Mouse (Mus musculus) liver, embryonic 18 days (tissue): Measurements from ENCODE around the gene Gm11099. TPM values are rescaled to one million over a fixed set of nuclear protein-coding genes. Genes with fewer than 3 reads are reported as not detected.

ENCODE experiments used
- polyA plus RNA-seq: library from polyadenylated mRNA; depleted of rRNA; stranded (reverse); fragments of >200 nt; gene quantifications from 2 replicates; pipeline ENCODE4 v1.2.3, GENCODE M21; 2012; rRNA removed

Gm11099 gene
- not detected in 2 replicates for polyA plus RNA-seq

GRCm38 (mm10) chr2:58859134-58859533, at the start of gene Gm11099:
Gene Gm11099, plus strand, starts transcription at chr2:58859434.

